Mouse (Mus musculus) layer of hippocampus, postnatal 10 days (tissue): ENCODE results near the gene Prpsap1. TPM values are rescaled to one million over a fixed set of nuclear protein-coding genes. Genes with fewer than 3 reads are reported as not detected.
"Not testable (repeated sequence)": the region's sequence is repeated elsewhere in the genome, so short reads cannot be mapped to it uniquely, and the experiment has no call there.

ENCODE experiments used
- DNase-seq, 2 experiments: peaks; one replicate each; pipeline ENCODE4 v3.0.0; 2021; ENCODE audit warnings: low spot score in 2 of 2
- total RNA-seq, 2 experiments: library from RNA; stranded (reverse); gene quantifications; 2 replicates each; pipeline ENCODE4 v1.2.3; 2021

Prpsap1 gene
- total RNA-seq, 2 experiments from 2014 or later = 89.8 to 90.7 TPM

DNA sequence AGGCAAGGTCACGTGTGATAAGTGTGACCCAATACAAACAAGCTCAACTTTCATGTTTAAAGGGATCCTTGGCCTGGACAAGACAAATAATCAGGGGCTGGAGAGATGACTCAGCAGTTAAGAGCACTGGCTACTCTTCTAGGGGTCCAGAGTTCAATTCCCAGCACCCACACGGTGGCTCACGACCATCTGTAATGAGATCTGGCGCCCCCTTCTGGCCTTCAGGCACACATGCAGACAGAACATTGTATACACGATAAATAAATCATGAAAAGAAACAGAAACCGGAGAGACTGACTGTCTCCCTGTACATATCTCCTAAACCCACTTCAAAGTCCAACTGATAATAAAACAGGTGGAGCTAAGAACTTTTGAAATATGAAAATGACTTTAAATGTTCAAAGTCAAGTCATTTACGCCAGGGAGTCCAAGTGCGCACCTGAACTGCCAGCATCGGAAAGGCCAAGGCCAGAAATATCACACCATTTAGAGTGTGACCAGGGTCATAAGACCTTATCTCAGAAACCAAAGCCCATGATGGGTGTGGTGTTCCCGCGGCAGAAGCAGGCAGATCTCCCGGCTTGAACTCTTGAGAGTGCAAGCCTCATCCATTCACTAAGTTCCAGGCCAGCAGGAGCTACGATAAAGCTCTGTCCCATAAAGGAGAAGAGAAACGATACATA, 5.2 kb downstream of the Prpsap1 start:
- DNase-seq = no peak

DNA sequence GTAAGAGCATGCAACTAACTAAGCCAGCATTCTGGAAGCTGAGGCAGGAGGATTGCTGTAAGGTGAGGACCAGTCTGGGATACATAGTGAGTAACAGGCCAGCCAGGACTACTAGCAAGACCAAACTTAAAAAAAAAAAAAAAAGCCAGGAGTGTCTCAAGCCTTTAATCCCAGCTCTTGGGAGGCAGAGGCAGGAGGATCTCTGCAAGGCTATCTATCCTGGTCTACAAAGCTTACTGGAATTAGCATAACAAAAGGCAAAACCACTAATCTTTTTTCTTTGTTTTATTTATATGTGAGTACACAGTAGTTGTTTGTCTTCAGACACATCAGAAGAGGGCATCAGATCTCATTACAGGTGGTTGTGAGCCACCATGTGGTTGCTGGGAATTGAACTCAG, 5.8 kb downstream of the Prpsap1 start:
- DNase-seq = no peak

DNA sequence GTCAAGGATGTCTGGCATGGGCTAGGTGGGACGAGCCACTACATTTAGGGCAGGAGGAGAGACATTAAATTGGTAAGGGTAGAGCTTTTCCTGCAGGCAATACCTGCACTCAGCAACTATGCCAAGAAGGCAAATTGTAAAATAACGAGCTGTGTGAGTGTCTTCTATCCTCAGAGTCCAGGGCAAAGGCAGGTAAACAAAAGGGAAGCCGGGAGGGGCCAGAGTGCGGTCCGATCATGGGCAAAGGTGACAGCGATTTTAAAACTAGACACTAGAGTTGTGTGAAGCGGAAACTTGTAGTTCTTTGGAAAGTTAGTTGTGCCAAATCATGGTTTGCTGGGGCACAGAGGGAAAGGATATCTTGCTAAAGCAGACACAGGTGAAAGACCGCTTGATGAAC, 9.7 kb downstream of the Prpsap1 start:
- DNase-seq = no peak

DNA sequence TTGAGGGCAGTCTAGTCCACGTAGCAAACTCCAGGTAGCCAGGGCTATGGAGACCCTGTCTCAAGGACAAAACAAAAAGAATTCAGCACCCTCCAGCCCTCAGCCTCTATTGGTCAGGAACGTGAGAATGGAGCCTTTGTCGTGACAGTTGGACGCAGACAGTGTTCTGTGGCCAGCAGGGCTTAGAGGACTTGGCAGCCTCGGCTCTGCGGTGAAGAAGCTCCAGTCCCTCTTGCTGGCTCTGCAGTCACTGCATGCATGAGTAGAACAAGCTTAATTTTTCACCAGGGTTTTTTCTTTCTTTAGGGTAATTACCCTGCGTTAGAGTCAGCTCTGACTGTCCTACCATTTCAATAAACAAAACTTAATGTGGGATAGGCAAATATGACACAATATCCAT, 12.2 kb downstream of the Prpsap1 start:
- no peak for DNase-seq

DNA sequence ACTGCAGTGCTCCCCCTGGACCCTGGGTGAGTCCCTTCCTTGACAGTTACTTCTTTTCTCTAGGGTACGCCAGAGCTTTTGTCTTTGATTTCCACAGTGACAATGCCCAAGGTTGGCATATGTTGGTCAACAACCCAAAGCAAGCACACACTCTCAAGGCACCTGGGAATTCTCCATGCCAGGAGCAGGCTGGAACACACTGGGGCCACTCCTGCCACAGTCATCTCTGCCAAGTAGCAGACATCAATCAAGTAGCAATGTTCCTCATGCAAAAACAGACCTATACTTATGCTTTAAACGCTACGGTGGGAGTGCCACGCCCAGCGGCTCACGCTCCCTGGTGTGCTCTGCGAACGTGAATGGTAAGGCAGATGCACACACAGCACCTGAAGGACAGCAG, 13.0 kb downstream of the Prpsap1 start:
- no peak for DNase-seq

DNA sequence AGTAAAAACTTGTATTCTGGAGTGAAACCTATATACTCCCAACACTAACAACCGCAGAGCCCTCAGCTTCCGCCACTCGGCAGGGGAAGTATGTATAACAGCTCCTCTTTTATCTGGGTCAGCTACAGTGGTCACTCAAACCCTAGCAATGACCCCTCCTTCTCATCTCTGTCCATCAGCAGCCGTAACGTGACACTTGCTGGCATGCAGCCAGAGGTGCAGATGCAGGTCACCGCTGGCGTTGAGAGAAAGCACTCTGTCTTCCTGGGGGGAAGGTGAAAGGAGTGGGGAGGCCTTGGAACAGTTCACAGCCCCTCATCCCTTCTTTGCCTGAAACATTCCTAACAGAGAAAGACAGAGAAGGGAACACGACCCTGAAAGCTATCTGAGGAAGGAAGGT, 14.2 kb downstream of the Prpsap1 start:
- DNase-seq = no peak

DNA sequence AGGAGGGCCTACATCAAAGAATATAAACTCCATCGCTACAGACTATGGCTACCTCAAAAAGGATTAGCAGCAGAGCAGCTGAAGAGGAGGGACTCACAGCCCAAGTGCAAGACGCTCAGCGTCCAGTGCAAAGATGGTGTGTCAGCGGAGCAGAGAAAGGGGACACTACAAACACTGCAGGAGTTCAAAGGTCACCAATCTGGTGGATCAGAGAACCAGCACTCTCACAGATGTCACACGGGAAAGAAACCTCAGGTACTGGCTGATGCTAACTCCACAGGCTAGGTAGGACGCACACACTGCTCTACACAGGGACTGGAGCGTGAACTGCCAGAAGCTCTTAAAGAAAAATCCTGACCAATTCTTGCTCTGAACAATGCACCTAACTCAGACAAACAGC, 15.0 kb downstream of the Prpsap1 start:
- no peak for DNase-seq

DNA sequence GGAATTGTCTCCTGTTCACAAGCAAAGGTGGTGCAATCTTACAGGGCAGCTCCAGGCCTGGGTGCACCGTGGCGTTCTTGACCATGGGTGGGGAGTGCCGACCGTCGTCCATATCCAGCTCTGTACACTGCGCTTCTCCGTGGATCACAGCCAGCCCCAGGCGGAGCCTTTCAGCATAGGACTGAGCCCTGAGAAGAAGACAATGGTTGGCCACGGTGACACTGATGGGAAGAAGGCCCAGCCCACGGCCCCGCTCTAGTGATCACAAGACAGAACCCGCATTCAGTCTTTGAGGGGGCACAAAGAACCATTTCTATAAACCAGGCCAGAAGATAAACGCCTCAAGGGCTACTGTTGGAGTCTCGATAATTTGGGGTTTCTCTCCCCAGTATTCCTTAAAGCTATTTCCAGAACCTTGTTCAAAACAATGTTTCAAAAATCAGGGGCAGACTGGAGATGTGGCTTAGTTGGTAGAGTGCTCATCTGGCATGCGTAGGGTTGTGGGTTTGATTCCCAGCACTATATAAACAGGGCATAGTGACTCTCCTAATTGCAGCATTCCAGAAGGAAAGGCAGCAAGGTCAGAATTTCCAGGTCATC, 16.7 kb downstream of the Prpsap1 start:
- no peak for DNase-seq

DNA sequence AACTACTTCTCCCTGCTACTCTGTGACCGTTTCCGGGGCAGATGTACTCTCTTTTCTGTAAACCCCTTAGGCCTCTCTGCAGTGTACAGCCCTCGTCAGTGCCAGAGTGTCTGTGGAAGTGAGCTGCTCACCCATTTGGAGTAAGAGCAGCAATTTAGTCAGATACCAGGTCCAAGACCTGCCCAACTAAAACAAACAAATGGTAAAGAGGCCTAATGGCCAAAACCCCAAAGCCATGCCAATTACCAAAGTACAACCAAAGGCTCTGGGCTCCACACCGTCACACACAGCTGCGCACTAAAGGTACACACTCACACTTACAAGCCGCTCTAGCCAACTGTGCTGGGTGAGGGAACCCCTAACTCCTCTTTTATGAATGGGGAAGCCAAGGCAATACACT, 17.3 kb downstream of the Prpsap1 start:
- no peak for DNase-seq

DNA sequence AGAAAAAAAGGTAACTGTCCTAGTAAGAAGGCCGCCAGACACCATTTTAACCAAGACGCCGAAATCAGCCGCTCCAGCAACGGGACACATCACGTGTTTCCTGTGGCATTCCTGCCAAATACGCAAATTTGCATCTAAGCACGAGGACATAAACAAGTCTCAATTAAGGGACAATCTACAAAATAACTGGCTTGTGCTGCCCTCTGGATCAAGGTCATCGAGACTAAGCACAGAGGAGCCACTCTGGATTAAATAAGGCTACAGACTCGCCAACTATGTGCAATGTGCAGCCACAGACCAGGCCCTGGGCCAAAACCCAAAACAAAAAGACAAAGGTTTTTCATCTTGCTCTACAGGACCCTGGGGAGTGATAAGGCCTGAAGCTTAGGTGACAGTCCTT, 18.0 kb downstream of the Prpsap1 start:
- no peak for DNase-seq

DNA sequence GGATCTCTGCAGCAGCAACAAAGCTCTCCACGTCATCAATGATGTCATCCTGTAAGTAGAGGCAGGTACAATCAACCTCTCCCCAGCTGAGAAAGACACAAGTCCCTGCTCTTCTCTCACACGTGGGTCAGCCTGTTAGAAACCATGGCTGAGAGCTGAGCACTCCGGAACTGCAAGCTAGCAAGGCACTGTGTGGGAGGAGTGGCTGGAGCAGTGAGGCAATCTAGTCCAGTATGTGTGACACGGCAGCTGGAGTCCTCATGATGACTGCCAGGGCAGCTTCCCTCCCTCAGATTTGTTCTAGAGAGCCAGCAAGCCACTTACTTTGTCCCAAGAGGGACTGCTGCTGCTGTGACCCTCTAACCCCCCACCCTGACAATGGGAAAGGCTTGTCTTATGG, 21.7 kb downstream of the Prpsap1 start:
- DNase-seq = no peak

DNA sequence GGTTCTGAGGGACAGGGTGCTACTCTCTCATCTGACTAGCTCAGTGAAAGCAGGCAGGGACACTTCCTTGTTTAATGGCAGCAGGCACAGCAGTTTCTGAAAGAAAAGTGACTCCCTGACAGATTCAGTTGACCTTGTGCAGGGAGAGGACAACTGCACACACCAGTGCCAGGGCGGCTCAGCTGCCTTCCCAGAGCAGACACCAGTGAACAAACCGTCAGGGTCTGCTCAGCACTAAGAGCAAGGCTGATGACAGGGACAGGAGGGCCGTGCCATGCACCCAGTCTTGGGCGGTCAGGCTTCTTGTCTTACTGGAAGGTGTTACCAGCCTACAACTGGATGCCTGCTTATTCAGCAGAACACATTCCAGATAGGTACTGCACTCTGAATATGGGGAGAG, 23.1 kb downstream of the Prpsap1 start:
- DNase-seq = no peak

DNA sequence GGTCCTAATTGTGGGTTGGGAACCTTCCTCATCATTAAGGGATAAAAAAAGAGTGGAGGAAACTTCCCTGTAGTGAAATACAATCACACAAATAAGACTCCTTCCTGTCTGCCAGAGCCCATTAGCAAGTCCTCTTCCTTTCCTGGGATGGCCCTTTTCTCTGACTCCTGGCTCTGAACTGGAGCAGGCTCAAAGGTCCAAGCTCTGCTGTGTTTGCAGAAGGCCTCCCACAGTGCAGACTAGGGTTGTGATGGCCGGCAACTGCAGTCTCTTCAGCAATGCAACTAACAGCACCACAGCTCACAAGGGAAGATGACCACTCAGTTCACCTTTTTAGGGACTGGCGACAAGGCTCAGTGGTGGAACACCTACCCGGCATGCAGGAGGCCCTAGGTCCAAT, 23.8 kb downstream of the Prpsap1 start:
- no peak for DNase-seq

DNA sequence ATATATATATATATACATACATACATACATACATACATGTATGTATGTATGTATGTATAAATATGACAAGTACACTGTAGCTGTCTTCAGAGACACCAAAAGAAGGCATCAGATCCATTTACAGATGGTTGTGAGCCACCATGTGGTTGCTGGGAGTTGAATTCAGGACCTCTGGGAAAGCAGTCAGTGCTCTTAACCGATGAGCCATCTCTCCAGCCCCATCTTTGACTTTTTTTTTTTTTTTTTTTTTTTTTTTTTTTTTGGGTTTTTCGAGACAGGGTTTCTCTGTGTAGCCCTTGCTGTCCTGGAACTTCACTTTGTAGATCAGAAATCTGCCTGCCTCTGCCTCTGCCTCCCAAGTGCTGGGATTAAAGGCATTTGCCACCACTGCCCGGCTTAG, 25.7 kb downstream of the Prpsap1 start:
- DNase-seq = not testable (repeated sequence)

DNA sequence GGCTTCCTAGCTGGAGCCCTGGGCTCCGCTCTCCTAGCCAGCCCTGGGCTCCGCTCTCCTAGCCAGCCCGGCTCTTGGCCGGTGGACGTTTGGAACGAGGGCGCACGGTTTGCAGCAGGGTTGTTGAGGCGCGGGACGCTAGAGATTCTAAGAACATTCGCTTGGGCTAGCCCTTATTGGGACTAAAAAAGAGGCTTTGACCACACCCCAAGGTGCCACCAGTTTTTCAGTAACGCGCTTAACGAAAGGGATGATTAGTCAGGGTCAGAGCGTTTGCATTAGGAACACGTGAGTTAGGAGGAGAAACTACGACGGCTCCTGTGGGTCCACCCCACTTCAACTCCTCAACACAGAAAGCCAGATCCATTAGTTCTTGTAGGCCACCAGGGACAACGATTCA, 27.9 kb downstream of the Prpsap1 start, which contains the start of gene Qrich2:
Qrich2 (minus strand) TSS at position 101 of the 400 bp plus-strand sequence.
- no peak for DNase-seq

DNA sequence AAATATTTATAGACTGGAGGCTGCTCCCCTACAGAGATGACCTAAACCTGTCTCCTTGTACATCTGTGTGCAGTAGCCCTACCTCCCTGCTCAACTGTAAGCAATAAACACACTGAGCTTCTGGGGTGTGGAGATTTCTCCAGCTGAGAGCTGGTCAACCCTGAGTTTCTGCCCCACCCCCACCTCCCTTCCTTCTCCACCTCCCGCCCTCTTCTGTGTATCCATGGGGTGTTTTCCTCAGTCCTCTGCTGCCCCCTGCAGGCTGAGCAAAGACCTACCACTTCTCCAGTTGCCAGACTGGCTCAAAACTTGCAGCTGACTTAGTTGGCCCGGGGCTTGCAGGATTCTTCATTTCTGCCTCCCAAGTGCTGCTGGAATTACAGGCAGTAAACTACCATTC, 30.2 kb downstream of the Prpsap1 start:
- DNase-seq = peak; percentile 88 to 91

DNA sequence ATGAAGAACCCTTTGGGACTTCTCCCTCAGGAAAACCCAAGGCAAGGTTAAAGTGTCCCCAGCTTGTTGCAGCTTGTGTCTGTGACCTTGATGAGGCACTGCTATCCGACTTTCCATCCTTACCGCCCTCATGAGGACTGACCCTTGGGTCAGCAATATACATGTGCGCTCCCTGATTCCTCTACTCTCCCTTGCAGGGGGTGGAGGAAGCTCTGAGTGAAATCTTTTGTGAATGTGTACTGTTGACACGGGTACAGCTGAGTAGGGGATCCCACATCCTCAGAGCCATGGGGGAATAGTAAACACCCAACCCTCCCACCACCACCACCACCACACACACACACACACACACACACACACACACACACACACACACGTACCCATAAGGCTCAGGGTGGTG, 30.7 kb downstream of the Prpsap1 start:
- no peak for DNase-seq

DNA sequence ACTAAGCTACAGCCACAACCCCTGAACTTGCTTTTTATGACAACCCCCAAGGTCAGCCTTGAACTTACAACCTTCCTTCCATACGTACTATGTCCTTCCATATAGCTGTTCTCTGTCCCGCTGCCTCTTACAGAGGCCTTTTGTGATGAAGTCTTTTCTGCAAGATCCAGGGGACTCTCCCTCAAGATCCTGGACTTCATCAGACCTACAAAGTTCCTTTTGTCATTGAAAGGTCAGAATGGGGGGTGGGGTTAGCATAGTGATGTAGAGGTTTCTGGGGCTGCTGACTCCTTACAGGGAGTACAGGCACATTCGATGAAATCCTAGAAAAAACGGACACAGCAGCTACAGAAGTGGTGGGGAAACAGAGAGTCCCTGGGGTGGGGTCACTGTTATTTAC, 34.2 kb downstream of the Prpsap1 start:
- no peak for DNase-seq

DNA sequence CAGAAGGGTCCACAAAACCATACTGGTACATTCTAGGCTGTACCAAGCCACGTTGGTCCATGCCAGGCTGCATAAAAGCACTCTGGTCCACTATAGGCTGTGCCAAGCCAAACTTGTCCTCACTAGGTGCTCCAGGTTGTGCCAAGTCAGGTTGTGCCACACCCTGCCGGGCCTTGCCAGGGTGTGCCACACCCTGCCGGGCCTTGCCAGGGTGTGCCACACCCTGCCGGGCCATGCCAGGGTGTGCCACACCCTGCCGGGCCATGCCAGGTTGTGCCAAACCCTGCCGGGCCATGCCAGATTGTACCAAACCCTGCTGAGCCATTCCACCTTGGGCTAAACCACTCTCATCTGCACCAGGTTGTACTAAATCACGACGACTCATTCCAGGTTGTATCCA, 37.8 kb downstream of the Prpsap1 start:
- DNase-seq = no peak

DNA sequence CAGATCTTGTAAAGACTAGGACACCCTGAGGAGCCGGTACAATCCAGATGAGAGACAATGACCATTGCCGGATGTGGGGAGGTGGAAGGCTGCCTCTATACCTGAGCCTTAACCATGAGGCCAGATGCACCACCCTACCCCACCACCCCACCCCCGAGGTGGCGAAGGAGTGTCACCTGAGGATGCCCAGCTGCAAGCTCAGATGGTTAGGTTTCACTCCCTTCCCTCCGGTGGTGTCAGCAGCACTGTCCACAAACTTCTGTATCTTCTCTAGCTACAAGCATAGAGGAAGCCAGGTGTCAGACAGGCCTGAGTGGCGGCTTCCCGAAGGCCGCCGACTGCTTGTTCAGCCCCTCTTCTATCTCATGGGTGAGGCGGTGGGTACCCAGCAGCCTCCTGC, 40.1 kb downstream of the Prpsap1 start:
- no peak for DNase-seq

DNA sequence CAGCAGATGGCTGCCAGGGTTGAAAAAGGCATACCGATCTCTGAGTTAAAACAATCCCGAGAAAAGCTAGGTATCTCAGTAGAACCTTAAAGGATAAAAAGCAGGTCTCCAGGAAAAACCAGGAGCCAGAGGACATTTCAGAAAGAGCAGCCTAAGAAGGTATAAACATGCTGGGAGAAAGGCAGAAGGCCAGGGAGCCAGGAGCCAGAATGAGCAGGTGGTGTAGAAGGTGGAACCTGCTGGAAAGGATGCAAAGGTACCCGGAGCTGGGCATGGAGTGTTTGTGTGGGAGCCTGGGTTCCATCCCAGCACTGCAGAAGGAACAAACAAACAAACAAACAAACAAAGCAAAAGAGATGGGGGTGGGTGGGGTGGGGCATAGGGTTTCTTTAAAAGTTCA, 44.7 kb downstream of the Prpsap1 start:
- DNase-seq = no peak

DNA sequence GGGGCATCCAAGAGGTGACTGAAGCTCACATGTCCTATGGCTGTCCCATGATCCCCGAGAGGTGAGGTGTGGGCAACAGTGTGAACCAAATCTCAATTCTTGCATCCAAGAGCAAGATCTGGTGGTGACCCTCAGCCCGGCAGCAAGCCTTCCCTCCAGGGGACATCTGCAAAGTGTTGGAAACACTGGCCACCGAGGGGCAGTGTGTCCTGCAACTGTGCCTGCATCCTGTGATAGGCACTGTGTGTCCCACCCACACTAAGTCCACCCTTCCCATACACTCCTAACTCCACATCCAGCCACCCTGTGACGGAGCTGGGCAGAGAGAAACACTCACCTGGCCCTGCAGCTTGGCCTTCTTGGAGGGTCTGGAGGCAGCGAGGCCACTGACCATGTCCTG, 46.2 kb downstream of the Prpsap1 start:
- no peak for DNase-seq

DNA sequence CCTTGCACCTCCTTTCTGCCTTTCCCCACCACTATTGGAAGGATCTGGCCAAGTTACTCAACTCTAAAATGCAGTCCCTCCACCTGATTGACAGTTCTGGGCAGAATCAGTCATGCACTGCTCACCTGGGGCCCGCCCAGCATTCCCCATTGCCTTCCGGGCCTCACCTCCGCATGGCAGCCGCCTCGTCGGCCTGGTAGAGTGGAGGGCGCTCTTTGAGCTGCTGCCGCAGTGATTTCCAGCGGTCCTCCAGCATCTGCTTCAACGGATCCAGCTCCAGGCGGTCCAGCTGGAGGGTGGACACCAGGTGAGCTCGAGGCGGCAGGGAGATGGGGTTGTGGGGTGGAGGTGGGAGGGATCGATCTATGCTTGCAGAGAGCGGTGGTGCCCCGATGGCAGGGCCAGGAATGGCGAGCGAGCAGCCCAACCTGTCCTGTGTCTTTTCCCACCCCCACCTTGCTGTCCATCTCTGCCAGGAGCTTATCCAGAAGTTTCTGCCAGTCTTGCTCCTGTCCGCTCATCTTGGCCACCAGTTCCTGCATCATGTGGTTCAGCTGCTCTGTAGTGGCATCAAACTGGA, 47.6 kb downstream of the Prpsap1 start:
- no peak for DNase-seq
